In the genomic region with DNA sequence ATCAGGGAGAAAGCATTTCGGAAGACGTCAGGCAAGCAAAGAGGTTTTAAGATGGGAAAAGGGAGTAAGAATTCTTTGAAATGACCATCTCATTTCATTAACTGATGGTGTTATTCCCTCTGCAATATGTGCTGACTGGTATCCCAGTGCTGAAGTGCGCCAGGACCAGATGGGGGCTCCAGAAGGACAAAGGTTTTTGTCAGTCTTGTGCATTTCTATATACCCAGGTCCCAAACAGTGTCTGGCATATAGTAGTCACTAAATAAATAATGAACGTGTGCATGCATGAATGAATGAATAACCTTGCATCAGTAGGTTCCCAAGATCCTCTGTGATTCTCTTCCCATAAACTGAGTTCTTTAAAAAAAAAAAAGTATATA, we compare ENCODE assay signal across 27 mouse cellular contexts.
DNase-seq lines count a peak whose midpoint lies in the region; ATAC-seq lines count a peak whose summit lies in the region.
"Had no signal": no experiment of that assay in that cellular context is flagged by ENCODE, and none has a peak within 500 bp of the region (broad histone marks: within the 10 kb centered on the region; RNA-seq: fewer than 3 reads in every experiment).

No protein-coding gene starts in this region.

- no peak overlapping the region for H3K4me2 ChIP-seq in midbrain, embryonic 15.5 days
- H3K4me2 ChIP-seq: embryonic facial prominence, embryonic 12.5 days; heart, embryonic 12.5 days; hindbrain, embryonic 14.5 days; limb, embryonic 15.5 days; liver, embryonic 13.5 days; midbrain, embryonic 13.5 days; neural tube, embryonic 15.5 days had no signal

- H3K4me3 ChIP-seq in midbrain, embryonic 15.5 days, result no peak overlapping the region
- H3K4me3 ChIP-seq: embryonic facial prominence, embryonic 12.5 days; heart, embryonic 12.5 days; limb, embryonic 10.5 days; limb, embryonic 15.5 days; liver, embryonic 13.5 days; midbrain, embryonic 13.5 days; neural tube, embryonic 15.5 days had no signal

- H3K4me1 ChIP-seq in midbrain, embryonic 15.5 days, result peaks cover 10% of the 10 kb centered on the region; the same call in 1 of the 2 replicates
- H3K4me1 ChIP-seq: embryonic facial prominence, embryonic 12.5 days; heart, embryonic 12.5 days; liver, embryonic 13.5 days; neural tube, embryonic 15.5 days had no signal

- intact Hi-C loops in left cerebral cortex, postnatal 4 days (cut with DNase I), result no loop called here

- no peaks in the 10 kb centered on the region for H3K36me3 ChIP-seq in midbrain, embryonic 15.5 days (replicated peaks)
- H3K36me3 ChIP-seq: embryonic facial prominence, embryonic 12.5 days; heart, embryonic 12.5 days; limb, embryonic 10.5 days; limb, embryonic 15.5 days; liver, embryonic 13.5 days; midbrain, embryonic 13.5 days; neural tube, embryonic 15.5 days had no signal

- 81% methylated on average over 4 of the region's 4 CpGs for WGBS in midbrain, embryonic 15.5 days

- no peak overlapping the region for H3K9ac ChIP-seq in midbrain, embryonic 15.5 days
- H3K9ac ChIP-seq: embryonic facial prominence, embryonic 12.5 days; heart, embryonic 12.5 days; hindbrain, embryonic 14.5 days; limb, embryonic 15.5 days; liver, embryonic 13.5 days; midbrain, embryonic 13.5 days; neural tube, embryonic 15.5 days had no signal

- no peaks in the 10 kb centered on the region for H3K27me3 ChIP-seq in midbrain, embryonic 15.5 days (replicated peaks)
- H3K27me3 ChIP-seq: embryonic facial prominence, embryonic 12.5 days; heart, embryonic 12.5 days; limb, embryonic 15.5 days; liver, embryonic 13.5 days; midbrain, embryonic 13.5 days; neural tube, embryonic 15.5 days had no signal

- ATAC-seq in midbrain, embryonic 15.5 days (replicated peaks), result no peak
- ATAC-seq: forebrain, embryonic 14.5 days; inflammation-experienced regulatory T-cells, adult 6 months; lung, postnatal 0 days; midbrain, embryonic 13.5 days had no signal

- no peaks in the 10 kb centered on the region for H3K9me3 ChIP-seq in midbrain, embryonic 15.5 days
- H3K9me3 ChIP-seq: embryonic facial prominence, embryonic 12.5 days; heart, embryonic 12.5 days; limb, embryonic 10.5 days; limb, embryonic 15.5 days; liver, embryonic 13.5 days; neural tube, embryonic 15.5 days had no signal

- H3K27ac ChIP-seq in midbrain, embryonic 15.5 days, result no peak overlapping the region
- H3K27ac ChIP-seq: embryonic facial prominence, embryonic 12.5 days; hindbrain, embryonic 14.5 days; limb, embryonic 10.5 days; limb, embryonic 15.5 days; liver, embryonic 13.5 days; midbrain, embryonic 13.5 days; neural tube, embryonic 15.5 days had no signal

- peak; percentile 20 for DNase-seq in left cerebral cortex, postnatal 4 days
- DNase-seq in left cerebral cortex, adult 8-10 months (ENCODE audit: low spot score in 2 of 2), result no peak
- DNase-seq in cerebellum, adult 9-10 months, result peak; percentile 58
- DNase-seq in cerebellum, postnatal 36 days, result peak; percentile 18 to 19
- DNase-seq in spleen, postnatal 10 days (ENCODE audit: low spot score in 2 of 2), result no peak
- DNase-seq: adrenal gland, postnatal 25 days; B cell, adult 2 months; embryo, embryonic 11 days; kidney, adult 11 months; kidney, postnatal 36 days; liver, embryonic 13.5 days; lung, adult 18-20 months; lung, postnatal 4 days; right cerebral cortex, postnatal 4 days; thymus, adult 2 months; thymus, postnatal 36 days had no signal

Comparison
In these comparisons a context has a peak if more than half of its experiments do, and no peak if none do; other contexts are left out.
1. DNase-seq: peak in left cerebral cortex, postnatal 4 days (single experiment), cerebellum, adult 9-10 months (single experiment) and cerebellum, postnatal 36 days (2 of 2); none in left cerebral cortex, adult 8-10 months (0 of 2) and spleen, postnatal 10 days (0 of 2).